Mouse (Mus musculus) embryo, embryonic 10 days (tissue): ENCODE results near the gene BC024978.

Experiments used
- DNase-seq: peaks from one replicate; pipeline ENCODE4 v3.0.0-alpha.2; 2015; ENCODE audit warnings: low spot score

The BC024978 gene

DNA sequence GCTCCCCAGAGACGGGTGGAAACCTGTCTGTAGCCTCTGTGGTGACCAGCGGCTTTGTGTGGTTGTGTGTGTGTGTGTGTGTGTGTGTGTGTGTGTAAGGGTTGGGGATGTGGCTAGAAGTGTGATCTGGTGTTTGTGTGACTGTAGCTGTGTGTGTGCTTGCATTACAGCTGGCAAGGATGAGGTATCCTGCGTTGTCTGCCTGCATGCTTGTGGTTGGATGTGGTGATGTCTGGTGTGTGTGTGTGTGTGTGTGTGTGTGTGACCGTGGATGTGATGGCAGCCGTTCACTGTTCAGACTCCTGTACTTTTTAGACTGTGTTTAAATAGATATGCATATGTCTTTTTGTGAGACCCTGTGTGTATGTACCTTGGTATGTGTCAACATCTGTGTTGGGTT, 64.2 kb downstream of the BC024978 start:
- no peak for DNase-seq
